Mouse (Mus musculus) kidney, postnatal 0 days (tissue): ENCODE results near the gene Cnot4. TPM values are rescaled to one million over a fixed set of nuclear protein-coding genes. Genes with fewer than 3 reads are reported as not detected.

Experiments
- ATAC-seq: fragments of 200-750 bp; cut with Nextera tagmentation; replicated peaks from 2 replicates; pipeline ENCODE4 v1.8.0; 2017; ENCODE audit warnings: low read depth, moderate number of reproducible peaks, moderate TSS enrichment, moderate library complexity; ENCODE audit not compliant: low FRiP score
- DNase-seq: peaks from one replicate; pipeline ENCODE4 v3.0.0-alpha.2; 2016; ENCODE audit warnings: low spot score
- H3K27ac ChIP-seq: fragments of 300-500 bp; sonication (generic); 2 replicates; pipeline ENCODE4 v1.5.1; 2014; ENCODE audit warnings: mild to moderate bottlenecking
- H3K27me3 ChIP-seq: fragments of 300-500 bp; sonication (generic); 2 replicates; pipeline ENCODE4 v1.6.1; 2014; ENCODE audit warnings: low read length, mixed read lengths; ENCODE audit not compliant: insufficient read depth
- H3K36me3 ChIP-seq: fragments of 300-500 bp; sonication (generic); 2 replicates; pipeline ENCODE4 v1.6.1; 2014; ENCODE audit warnings: low read length, mixed read lengths; ENCODE audit not compliant: insufficient read depth
- H3K4me1 ChIP-seq: fragments of 300-500 bp; sonication (generic); replicated peaks from 2 replicates; pipeline ENCODE4 v1.6.1; 2014; ENCODE audit warnings: antibody characterized with exemption, low read length, mixed read lengths; ENCODE audit not compliant: insufficient read depth
- H3K4me2 ChIP-seq: fragments of 300-500 bp; sonication (generic); 2 replicates; pipeline ENCODE4 v1.6.1; 2014; ENCODE audit warnings: mild to moderate bottlenecking, low read length, moderate library complexity, mixed read lengths
- H3K4me3 ChIP-seq: fragments of 300-500 bp; sonication (generic); replicated peaks from 2 replicates; pipeline ENCODE4 v1.5.1; 2014; ENCODE audit warnings: low read depth, low read length
- H3K9ac ChIP-seq: fragments of 300-500 bp; sonication (generic); 2 replicates; pipeline ENCODE4 v1.6.1; 2014; ENCODE audit warnings: low read depth, low read length
- H3K9me3 ChIP-seq: fragments of 300-500 bp; sonication (generic); replicated peaks from 2 replicates; pipeline ENCODE4 v1.6.1; 2016; ENCODE audit warnings: low read length, inconsistent platforms, mixed read lengths
- CTCF ChIP-seq: IDR thresholded peaks from 2 replicates; pipeline ENCODE4 v1.5.1; 2016; ENCODE audit warnings: antibody characterized with exemption, low read depth, mild to moderate bottlenecking, moderate library complexity
- WGBS: fragments of 180-500 bp; shearing (Covaris S2); extraction: QIAGEN DNeasy Blood & Tissue Kit; methylation state at CpG from one replicate; pipeline ENCODE4 v1.1.7; 2014; 5-methylcytosine and 5-hydroxymethylcytosine counted together
- polyA plus RNA-seq: library from polyadenylated mRNA; unstranded; fragments of >200 nt; fragmentation: Nextera tagmentation; extraction: Ambion mirVana; gene quantifications from 2 replicates; pipeline ENCODE4 v1.2.1, GENCODE M21; 2015

Cnot4 gene
- polyA plus RNA-seq, 1 experiment from 2014 or later: 23.5 TPM

DNA sequence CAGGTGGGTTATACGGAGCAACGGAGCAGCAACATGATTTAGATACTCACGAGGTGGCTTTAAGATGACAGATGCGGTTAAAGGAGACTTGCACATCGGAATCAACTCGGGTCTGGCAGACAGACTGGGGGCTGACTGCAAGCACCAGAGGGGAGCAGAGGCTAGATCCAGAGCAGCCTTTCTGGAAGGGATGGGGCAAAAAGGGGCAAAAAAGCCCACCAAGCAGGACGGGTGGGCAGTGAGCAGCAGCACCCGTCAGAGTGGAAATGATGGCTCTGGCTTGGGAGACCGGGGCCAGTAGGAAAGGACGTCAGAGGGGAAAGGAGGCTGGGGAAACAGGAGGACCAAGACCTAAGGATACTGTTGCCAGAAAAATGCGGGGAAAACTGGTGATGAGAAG lies 718 bp downstream of the Cnot4 start:
- peak overlapping the region; percentile 99 for H3K4me2 ChIP-seq
- no peak for TF ChIP-seq CTCF
- H3K9me3 ChIP-seq: no peaks in the 10 kb centered on the region
- no peaks in the 10 kb centered on the region for H3K36me3 ChIP-seq
- peak overlapping the region; percentile 78 for H3K4me3 ChIP-seq
- under 1% methylated on average over 11 of the region's 11 CpGs for WGBS
- no peaks in the 10 kb centered on the region for H3K27me3 ChIP-seq
- peak overlapping the region; percentile 88 for H3K9ac ChIP-seq
- ATAC-seq (peak; percentile 3; the same call in 1 of the 2 replicates), DNase-seq (peak; percentile 40)
- H3K4me1 ChIP-seq: no peaks in the 10 kb centered on the region; the same call in 1 of the 2 replicates
- peak overlapping the region; percentile 94 for H3K27ac ChIP-seq

DNA sequence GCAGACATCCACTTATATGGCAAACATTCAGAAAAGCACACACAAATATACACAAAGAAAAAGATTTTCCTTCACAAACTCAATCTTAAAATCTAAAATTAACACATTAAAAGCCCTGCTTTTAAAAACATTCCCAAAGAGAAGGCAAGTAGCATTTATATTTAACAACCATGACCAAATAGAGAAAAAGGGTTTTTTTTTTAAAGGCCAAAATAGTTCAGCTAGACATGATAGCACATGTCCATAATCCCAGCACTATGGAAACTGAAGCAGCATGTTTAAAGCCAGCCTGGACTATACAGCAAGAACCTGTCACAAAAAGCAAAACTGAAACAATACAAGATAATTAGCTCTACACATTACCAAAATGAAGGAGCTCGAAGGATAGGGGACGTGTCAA lies 11.0 kb downstream of the Cnot4 start:
- H3K27me3 ChIP-seq: no peaks in the 10 kb centered on the region
- 0 out of 2 replicates have a peak, but pooled peaks cover 3% of the 10 kb centered on the region for H3K36me3 ChIP-seq
- H3K27ac ChIP-seq: no peak overlapping the region
- no peak for ATAC-seq
- no peaks in the 10 kb centered on the region for H3K4me1 ChIP-seq
- no peak for DNase-seq
- H3K4me3 ChIP-seq: no peak overlapping the region
- H3K4me2 ChIP-seq: no peak overlapping the region
- WGBS: 92% methylated on average over 2 of the region's 2 CpGs
- TF ChIP-seq CTCF: no peak
- H3K9ac ChIP-seq: no peak overlapping the region
- no peaks in the 10 kb centered on the region for H3K9me3 ChIP-seq

DNA sequence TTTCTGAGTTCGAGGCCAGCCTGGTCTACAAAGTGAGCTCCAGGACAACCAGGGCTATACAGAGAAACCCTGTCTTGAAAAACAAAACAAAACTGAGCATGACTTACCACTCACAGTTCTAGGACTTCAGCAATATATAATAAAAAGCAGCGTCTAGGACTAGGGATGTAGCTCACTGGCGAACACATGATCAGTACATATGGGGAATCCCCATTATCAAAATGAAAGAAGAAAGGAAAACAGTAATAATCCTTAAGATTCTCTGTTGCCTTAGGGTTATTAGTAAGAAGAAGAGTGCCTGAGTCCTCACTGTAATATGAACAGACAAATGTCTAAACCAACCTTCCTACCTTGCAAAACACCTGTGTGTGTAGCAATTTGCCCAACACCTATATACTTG lies 11.6 kb downstream of the Cnot4 start:
- 95% methylated on average over 3 of the region's 3 CpGs for whole genome bisulfite sequencing
- Histone ChIP-seq H3K9ac (no peak overlapping the region), H3K4me3 (no peak overlapping the region), H3K27me3 (no peaks in the 10 kb centered on the region), H3K4me1 (no peaks in the 10 kb centered on the region), H3K9me3 (no peaks in the 10 kb centered on the region), H3K27ac (no peak overlapping the region), H3K4me2 (no peak overlapping the region), H3K36me3 (0 out of 2 replicates have a peak, but pooled peaks cover 3% of the 10 kb centered on the region)
- DNase-seq (no peak), ATAC-seq (no peak)
- no peak for TF ChIP-seq CTCF

DNA sequence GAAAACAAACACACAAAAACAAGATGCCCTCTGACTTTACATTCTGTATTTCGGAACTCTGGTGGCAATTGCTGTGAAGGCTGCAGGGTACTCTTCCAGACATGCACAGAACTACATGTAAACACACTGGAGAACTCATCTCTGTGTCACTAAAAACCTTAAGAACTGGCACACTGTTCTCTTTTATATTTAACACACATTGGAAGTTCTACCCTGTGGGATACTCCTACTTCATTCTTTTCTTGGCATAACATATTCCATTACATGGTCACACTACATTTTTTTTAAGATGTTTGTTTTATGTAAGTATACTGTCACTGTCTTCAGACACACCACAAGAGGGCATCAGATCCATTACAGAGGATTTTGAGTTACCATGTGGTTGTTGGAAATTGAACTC lies 31.1 kb downstream of the Cnot4 start:
- Histone ChIP-seq H3K27ac (no peak overlapping the region), H3K4me1 (no peaks in the 10 kb centered on the region), H3K4me2 (no peak overlapping the region), H3K9ac (no peak overlapping the region), H3K36me3 (no peaks in the 10 kb centered on the region), H3K4me3 (no peak overlapping the region), H3K27me3 (no peaks in the 10 kb centered on the region), H3K9me3 (no peaks in the 10 kb centered on the region)
- 0 out of 2 replicates have a peak, but pooled peaks have one; percentile 14 for TF ChIP-seq CTCF
- 92% methylated on average over 1 of the region's 1 CpGs for WGBS
- ATAC-seq (no peak), DNase-seq (no peak)

DNA sequence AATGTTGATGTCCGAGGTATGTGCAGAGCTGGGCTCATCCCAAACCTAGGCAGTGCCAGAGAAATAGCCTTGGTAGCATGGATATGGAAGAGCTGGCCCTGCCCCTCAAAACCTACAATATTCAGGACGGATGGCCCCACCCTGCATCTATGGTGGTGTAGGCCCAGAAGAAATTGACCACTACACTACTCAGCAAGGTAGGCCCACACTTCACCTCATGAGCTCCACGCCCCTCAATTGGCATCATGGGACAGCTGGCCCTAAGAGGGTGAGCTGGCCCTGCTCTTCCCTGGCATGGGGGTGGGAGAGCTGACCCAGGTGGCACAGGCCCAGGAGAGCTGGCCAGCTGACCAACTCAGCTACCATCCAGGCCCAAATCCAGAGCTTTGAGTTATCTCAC lies 48.6 kb downstream of the Cnot4 start:
- Histone ChIP-seq H3K9me3 (no peaks in the 10 kb centered on the region), H3K4me2 (no peak overlapping the region), H3K4me1 (no peaks in the 10 kb centered on the region), H3K27me3 (no peaks in the 10 kb centered on the region), H3K4me3 (no peak overlapping the region), H3K9ac (no peak overlapping the region), H3K36me3 (no peaks in the 10 kb centered on the region; the same call in 1 of the 2 replicates), H3K27ac (no peak overlapping the region)
- WGBS: 93% methylated on average over 3 of the region's 3 CpGs
- ATAC-seq: no peak
- TF ChIP-seq CTCF: no peak
- DNase-seq: no peak

DNA sequence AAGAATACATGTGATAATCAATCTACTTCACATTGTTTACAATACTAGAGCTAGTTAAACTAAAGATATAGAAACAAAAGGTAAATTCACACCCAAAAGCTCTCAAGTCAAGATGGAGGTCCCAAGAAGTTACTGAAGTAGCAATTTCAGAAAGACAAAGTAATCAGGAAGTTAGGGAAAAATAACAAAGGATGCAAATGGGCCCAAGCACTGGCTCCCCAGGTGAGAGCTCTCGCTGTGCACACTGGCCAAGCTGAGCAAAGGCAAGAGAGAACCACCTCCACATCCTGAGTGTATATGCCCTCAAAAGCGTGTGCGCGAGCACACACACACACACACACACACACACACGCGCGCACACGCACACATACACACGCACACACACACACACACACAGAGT lies 58.4 kb downstream of the Cnot4 start:
- Histone ChIP-seq H3K4me1 (no peaks in the 10 kb centered on the region), H3K27me3 (no peaks in the 10 kb centered on the region), H3K4me2 (no peak overlapping the region), H3K9ac (no peak overlapping the region), H3K9me3 (no peaks in the 10 kb centered on the region), H3K4me3 (no peak overlapping the region), H3K36me3 (peaks cover 16% of the 10 kb centered on the region), H3K27ac (no peak overlapping the region)
- WGBS: 97% methylated on average over 9 of the region's 9 CpGs
- TF ChIP-seq CTCF: no peak
- DNase-seq (no peak), ATAC-seq (no peak)

DNA sequence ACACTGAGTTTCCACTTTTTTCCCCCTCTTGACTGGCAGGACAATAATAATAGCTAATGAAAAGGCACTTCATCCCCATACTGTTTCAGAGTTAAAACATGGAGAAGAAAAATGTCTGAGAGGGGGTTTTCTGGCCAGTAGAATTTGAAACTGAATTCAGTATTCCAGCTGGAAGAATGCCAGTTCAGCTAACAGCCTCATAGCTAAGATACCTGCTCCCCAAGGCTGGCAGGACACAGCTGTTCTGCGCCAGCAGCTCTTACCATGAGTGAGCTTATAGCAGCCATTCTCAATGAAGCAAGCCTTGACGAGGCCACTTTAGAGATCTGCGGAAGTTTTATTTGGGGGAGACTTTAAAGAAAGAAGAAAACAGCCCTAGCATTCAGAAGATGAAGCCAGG lies 62.3 kb downstream of the Cnot4 start:
- peaks cover 10% of the 10 kb centered on the region; the same call in 1 of the 2 replicates for H3K36me3 ChIP-seq
- no peaks in the 10 kb centered on the region for H3K27me3 ChIP-seq
- no peaks in the 10 kb centered on the region for H3K4me1 ChIP-seq
- no peak for TF ChIP-seq CTCF
- H3K4me3 ChIP-seq: no peak overlapping the region
- H3K27ac ChIP-seq: no peak overlapping the region
- 89% methylated on average over 3 of the region's 3 CpGs for WGBS
- ATAC-seq (no peak), DNase-seq (no peak)
- no peaks in the 10 kb centered on the region for H3K9me3 ChIP-seq
- H3K4me2 ChIP-seq: no peak overlapping the region
- no peak overlapping the region for H3K9ac ChIP-seq
